Mouse (Mus musculus): ENCODE results near the gene Traf1. TPM values are rescaled to one million over a fixed set of nuclear protein-coding genes. Genes with fewer than 3 reads are reported as not detected.

The Traf1 gene
- polyA plus RNA-seq, 1 experiment, result 64.4 TPM

GRCm38 (mm10) chr2:34969166-34969565 is 7.6 kb upstream of the Traf1 start:
- Histone ChIP-seq H3K27me3 (ENCODE audit: control insufficient read depth, insufficient read depth, low read length) (no peaks in the 10 kb centered on the region), H3K4me3 (ENCODE audit: extremely low read depth, insufficient read depth, insufficient read length) (no peak overlapping the region), H3K36me3 (ENCODE audit: control insufficient read depth, insufficient read depth, low read length) (no peaks in the 10 kb centered on the region), H3K4me1 (ENCODE audit: control insufficient read depth, insufficient read depth, insufficient read length) (peaks cover 21% of the 10 kb centered on the region; the same call in 1 of the 2 replicates), H3K27ac (ENCODE audit: insufficient read depth, low read length) (no peak overlapping the region)
- WGBS, result 74% methylated on average over 7 of the region's 7 CpGs
- no peak for DNase-seq (ENCODE audit: low read depth in 1 of 2, low spot score in 2 of 2)
- TF ChIP-seq POLR2A (IDR thresholded peaks at IDR 0.05; ENCODE audit: low read depth, low read length), result no peak
- no peak for TF ChIP-seq CTCF (IDR thresholded peaks at IDR 0.05; ENCODE audit: extremely low read depth, insufficient read depth, insufficient read length, insufficient replicate concordance)

- no peaks in the 10 kb centered on the region for H3K36me3 ChIP-seq (ENCODE audit: control insufficient read depth, insufficient read depth, low read length)
- no peak for TF ChIP-seq CTCF (IDR thresholded peaks at IDR 0.05; ENCODE audit: extremely low read depth, insufficient read depth, insufficient read length, insufficient replicate concordance)
- no peak for TF ChIP-seq POLR2A (IDR thresholded peaks at IDR 0.05; ENCODE audit: low read depth, low read length)
- H3K27me3 ChIP-seq (ENCODE audit: control insufficient read depth, insufficient read depth, low read length), result no peaks in the 10 kb centered on the region
- WGBS, result 86% methylated on average over 8 of the region's 8 CpGs
- DNase-seq (ENCODE audit: low read depth in 1 of 2, low spot score in 2 of 2), result no peak
- H3K27ac ChIP-seq (ENCODE audit: insufficient read depth, low read length), result 0 out of 2 replicates have a peak overlapping the region, but pooled peaks have one; percentile 92
- peaks cover 38% of the 10 kb centered on the region; the same call in 1 of the 2 replicates for H3K4me1 ChIP-seq (ENCODE audit: control insufficient read depth, insufficient read depth, insufficient read length)
- H3K4me3 ChIP-seq (ENCODE audit: extremely low read depth, insufficient read depth, insufficient read length), result no peak overlapping the region
These were observed 4.8 kb upstream of the Traf1 start for GRCm38 (mm10) chr2:34966243-34966934.

- WGBS, result 59% methylated on average over 8 of the region's 8 CpGs
- H3K4me3 ChIP-seq (ENCODE audit: extremely low read depth, insufficient read depth, insufficient read length), result 0 out of 2 replicates have a peak overlapping the region, but pooled peaks have one; percentile 11
- H3K27ac ChIP-seq (ENCODE audit: insufficient read depth, low read length), result peak overlapping the region; percentile 92
- H3K4me1 ChIP-seq (ENCODE audit: control insufficient read depth, insufficient read depth, insufficient read length), result peaks cover 42% of the 10 kb centered on the region; the same call in 1 of the 2 replicates
- H3K36me3 ChIP-seq (ENCODE audit: control insufficient read depth, insufficient read depth, low read length), result no peaks in the 10 kb centered on the region
- no peak for DNase-seq (ENCODE audit: low read depth in 1 of 2, low spot score in 2 of 2)
- TF ChIP-seq CTCF (IDR thresholded peaks at IDR 0.05; ENCODE audit: extremely low read depth, insufficient read depth, insufficient read length, insufficient replicate concordance), result no peak
- no peak for TF ChIP-seq POLR2A (IDR thresholded peaks at IDR 0.05; ENCODE audit: low read depth, low read length)
- no peaks in the 10 kb centered on the region for H3K27me3 ChIP-seq (ENCODE audit: control insufficient read depth, insufficient read depth, low read length)
These were observed 4.2 kb upstream of the Traf1 start for GRCm38 (mm10) chr2:34965806-34966205.

- Histone ChIP-seq H3K27me3 (ENCODE audit: control insufficient read depth, insufficient read depth, low read length) (no peaks in the 10 kb centered on the region), H3K4me1 (ENCODE audit: control insufficient read depth, insufficient read depth, insufficient read length) (peaks cover 42% of the 10 kb centered on the region), H3K4me3 (ENCODE audit: extremely low read depth, insufficient read depth, insufficient read length) (peak overlapping the region; percentile 11; the same call in 1 of the 2 replicates), H3K27ac (ENCODE audit: insufficient read depth, low read length) (peak overlapping the region; percentile 92), H3K36me3 (ENCODE audit: control insufficient read depth, insufficient read depth, low read length) (no peaks in the 10 kb centered on the region)
- WGBS, result 16% methylated on average over 7 of the region's 9 CpGs
- DNase-seq (ENCODE audit: low read depth in 1 of 2, low spot score in 2 of 2), result peak; percentile 50 to 80
- TF ChIP-seq POLR2A (IDR thresholded peaks at IDR 0.05; ENCODE audit: low read depth, low read length) (peak; percentile 54; the same call in 1 of the 2 replicates), CTCF (IDR thresholded peaks at IDR 0.05; ENCODE audit: extremely low read depth, insufficient read depth, insufficient read length, insufficient replicate concordance) (no peak)
These were observed 3.7 kb upstream of the Traf1 start for GRCm38 (mm10) chr2:34965293-34965692.

- Histone ChIP-seq H3K36me3 (ENCODE audit: control insufficient read depth, insufficient read depth, low read length) (no peaks in the 10 kb centered on the region), H3K4me3 (ENCODE audit: extremely low read depth, insufficient read depth, insufficient read length) (no peak overlapping the region), H3K27me3 (ENCODE audit: control insufficient read depth, insufficient read depth, low read length) (no peaks in the 10 kb centered on the region), H3K27ac (ENCODE audit: insufficient read depth, low read length) (peak overlapping the region; percentile 65), H3K4me1 (ENCODE audit: control insufficient read depth, insufficient read depth, insufficient read length) (peaks cover 42% of the 10 kb centered on the region)
- TF ChIP-seq CTCF (IDR thresholded peaks at IDR 0.05; ENCODE audit: extremely low read depth, insufficient read depth, insufficient read length, insufficient replicate concordance) (no peak), POLR2A (IDR thresholded peaks at IDR 0.05; ENCODE audit: low read depth, low read length) (no peak)
- no peak for DNase-seq (ENCODE audit: low read depth in 1 of 2, low spot score in 2 of 2)
- WGBS, result 80% methylated on average over 9 of the region's 9 CpGs
These were observed 3.1 kb upstream of the Traf1 start for GRCm38 (mm10) chr2:34964651-34965050.

GRCm38 (mm10) chr2:34964230-34964629 is 2.7 kb upstream of the Traf1 start:
- no peaks in the 10 kb centered on the region for H3K27me3 ChIP-seq (ENCODE audit: control insufficient read depth, insufficient read depth, low read length)
- H3K27ac ChIP-seq (ENCODE audit: insufficient read depth, low read length), result peak overlapping the region; percentile 99
- TF ChIP-seq CTCF (IDR thresholded peaks at IDR 0.05; ENCODE audit: extremely low read depth, insufficient read depth, insufficient read length, insufficient replicate concordance), result no peak
- TF ChIP-seq POLR2A (IDR thresholded peaks at IDR 0.05; ENCODE audit: low read depth, low read length), result no peak
- H3K4me3 ChIP-seq (ENCODE audit: extremely low read depth, insufficient read depth, insufficient read length), result no peak overlapping the region
- no peaks in the 10 kb centered on the region for H3K36me3 ChIP-seq (ENCODE audit: control insufficient read depth, insufficient read depth, low read length)
- H3K4me1 ChIP-seq (ENCODE audit: control insufficient read depth, insufficient read depth, insufficient read length), result peaks cover 39% of the 10 kb centered on the region
- 76% methylated on average over 6 of the region's 6 CpGs for WGBS
- no peak for DNase-seq (ENCODE audit: low read depth in 1 of 2, low spot score in 2 of 2)
